Mouse (Mus musculus): ENCODE results near the gene Neurog1.

- no peak for TF ChIP-seq POLR2A (IDR thresholded peaks at IDR 0.05; ENCODE audit: borderline replicate concordance, extremely low read depth, insufficient read depth, insufficient read length, poor library complexity, severe bottlenecking)
- TF ChIP-seq CTCF (IDR thresholded peaks at IDR 0.05; ENCODE audit: borderline replicate concordance, extremely low read depth, insufficient read depth, insufficient read length) = no peak
Observed at GRCm38 (mm10) chr13:56223625-56224024, 28.3 kb downstream of the Neurog1 start.

All from brain, embryonic 14.5 days (tissue).